Mouse (Mus musculus) spleen, adult 2 months (tissue): ENCODE measurements around the gene Trim8.

ENCODE experiments used
- CTCF ChIP-seq: fragments of 200-500 bp; IDR thresholded peaks from 2 replicates; pipeline ENCODE4 v1.5.1; 2011; ENCODE audit warnings: mild to moderate bottlenecking, inconsistent platforms; ENCODE audit not compliant: insufficient read depth, insufficient read length, insufficient replicate concordance; ENCODE audit errors: extremely low read depth
- POLR2A ChIP-seq: fragments of 200-500 bp; IDR thresholded peaks from 2 replicates; pipeline ENCODE4 v1.6.1; 2011; ENCODE audit warnings: low read depth, low read length, inconsistent platforms

DNA sequence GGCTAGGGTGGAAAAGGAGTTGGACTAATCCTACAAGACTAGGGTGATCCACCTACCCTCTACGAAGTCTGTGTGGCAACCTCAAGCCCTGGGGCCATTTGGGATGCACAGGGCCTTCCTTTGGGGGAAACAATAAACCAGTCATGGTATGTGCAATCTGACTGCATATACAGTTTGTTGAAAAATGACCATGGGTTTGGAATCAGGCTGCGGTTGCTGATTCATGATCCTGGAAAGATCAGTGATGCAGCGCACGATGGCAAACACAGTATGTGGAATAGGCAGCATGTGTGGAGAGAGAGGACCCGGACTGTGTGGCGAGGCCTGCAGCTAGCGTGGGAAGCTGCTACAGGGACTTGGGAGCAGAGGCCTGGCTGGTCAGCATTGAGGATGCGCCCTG lies 45.9 kb upstream of the Trim8 start:
- no peak for TF ChIP-seq CTCF
- TF ChIP-seq POLR2A: no peak
